Mouse (Mus musculus): ENCODE data around the gene Bivm.

Gene Bivm

DNA sequence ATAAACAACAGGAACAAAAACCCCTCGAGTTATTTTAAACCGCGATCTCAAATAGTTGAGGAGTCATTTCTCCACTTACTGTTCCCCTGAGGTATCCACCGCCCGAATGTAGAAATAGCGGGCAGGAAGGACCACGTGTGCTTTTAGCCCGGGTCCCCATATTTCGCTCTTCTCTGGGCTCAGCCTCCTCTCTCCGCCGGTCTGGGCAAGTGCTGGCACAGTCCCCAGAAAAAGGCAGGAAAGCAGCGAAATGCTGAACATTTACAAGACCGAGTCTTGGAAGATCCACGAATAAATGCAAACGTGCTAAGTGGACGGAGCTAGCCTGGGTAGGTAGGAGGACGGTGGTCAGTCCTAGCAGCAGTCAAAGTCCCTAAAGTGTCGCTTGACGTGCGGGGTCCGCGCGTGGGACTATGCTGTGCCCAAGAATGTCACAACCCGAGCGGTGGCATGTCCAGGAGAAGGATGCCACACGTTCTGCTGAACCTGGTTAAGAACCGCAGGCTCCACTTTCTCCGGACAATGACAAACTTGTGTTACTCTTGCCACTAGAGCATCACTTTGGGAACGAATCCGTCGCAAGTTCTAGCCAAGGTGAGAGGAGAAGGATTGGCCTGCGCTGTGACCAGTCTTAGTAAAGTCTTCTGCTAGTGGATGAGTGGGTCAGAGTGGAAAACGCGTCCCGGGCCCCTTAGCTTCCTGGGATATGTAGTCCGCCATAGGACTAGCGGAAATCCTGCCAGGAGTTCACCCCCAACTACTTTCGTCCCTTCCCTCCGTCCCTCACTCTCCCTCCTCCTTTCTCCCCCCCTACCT, at the start of gene Bivm, which contains the start of gene Kdelc1:
Gene Bivm, plus strand, starts transcription at position 719 of the 816 bp plus-strand sequence.
Gene Kdelc1, minus strand, starts transcription at position 570 of the 816 bp plus-strand sequence.
- in situ Hi-C loops (cut with MboI; ENCODE audit: low pct_unique_long_range_greater_than_20kb in 1 of 2, low sequenced_read_pairs in 2 of 2, unreplicated experiment in 1 of 2): loop anchor here in 1 of 2 experiments (25.0 kb wide), 1 partner anchor 1694 kb away; no protein-coding TSS in a partner anchor

DNA sequence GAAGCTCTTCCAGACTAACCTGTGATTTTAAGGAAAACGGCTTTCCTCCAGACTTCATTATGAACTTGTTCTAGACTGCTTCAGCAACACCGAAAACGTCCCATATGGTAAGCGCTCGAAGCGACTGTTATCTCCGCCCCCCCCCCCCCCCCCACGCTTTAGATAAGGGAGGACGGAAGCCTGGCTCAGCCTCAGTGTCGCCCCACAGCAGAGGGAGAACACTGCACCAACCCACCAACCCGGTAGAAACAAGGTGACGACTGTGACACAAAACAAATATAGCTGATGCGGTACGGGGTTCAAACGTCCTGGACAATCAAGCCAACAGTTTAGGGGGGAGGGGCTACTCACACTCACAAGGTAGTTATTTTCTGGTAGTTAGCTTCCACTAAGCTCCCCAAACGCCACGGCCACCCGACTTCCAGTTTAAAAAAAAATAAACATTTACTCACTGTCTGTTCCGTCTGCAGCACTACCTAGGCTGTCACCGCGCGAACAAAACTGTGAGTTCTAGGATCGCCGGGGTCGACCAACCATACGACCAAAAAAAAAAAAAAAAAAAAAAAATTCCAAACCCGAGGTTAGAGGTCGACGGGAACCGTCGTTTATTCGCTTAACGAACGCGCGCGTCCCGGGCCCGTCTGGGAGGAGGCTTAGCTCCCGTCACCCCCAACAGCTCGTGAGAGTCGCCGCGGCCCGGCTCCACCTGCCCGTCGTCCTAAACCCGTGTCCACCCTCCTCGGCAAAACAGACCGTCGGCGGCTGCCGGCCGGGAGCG, 17.1 kb upstream of the Bivm start:
- in situ Hi-C loops (cut with MboI; ENCODE audit: low pct_unique_long_range_greater_than_20kb in 1 of 2, low sequenced_read_pairs in 2 of 2, unreplicated experiment in 1 of 2): loop anchor here in 1 of 2 experiments (25.0 kb wide), 1 partner anchor 1711 kb away; no protein-coding TSS in a partner anchor

DNA sequence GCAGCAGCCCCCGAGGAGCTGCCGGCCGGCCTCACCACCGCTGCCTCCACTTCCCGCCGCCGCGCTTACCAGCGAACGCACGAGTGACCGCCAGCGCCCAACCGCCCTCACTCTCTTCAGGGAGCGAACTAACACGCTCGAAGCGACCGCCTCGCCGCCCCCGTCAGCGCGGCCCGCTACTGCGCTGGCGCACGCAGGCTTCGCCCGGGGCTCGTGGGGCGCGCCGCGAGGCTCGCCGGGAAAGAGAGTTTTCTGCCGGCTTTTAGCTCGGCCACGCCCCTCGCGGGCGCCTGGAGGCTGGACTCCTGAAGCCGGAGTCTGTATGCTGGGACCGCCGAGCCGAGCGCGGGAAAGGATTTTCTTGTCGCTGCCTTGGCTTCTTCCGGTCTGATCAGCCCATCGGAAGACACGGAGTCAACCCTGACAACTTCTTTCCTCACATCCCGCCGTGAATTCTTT, 16.5 kb upstream of the Bivm start, which contains the start of gene Tex30:
Gene Tex30, minus strand, starts transcription at position 183 of the 459 bp plus-strand sequence.
- in situ Hi-C loops (cut with MboI; ENCODE audit: low pct_unique_long_range_greater_than_20kb in 1 of 2, low sequenced_read_pairs in 2 of 2, unreplicated experiment in 1 of 2): loop anchor here in 1 of 2 experiments (25.0 kb wide), 1 partner anchor 1710 kb away; no protein-coding TSS in a partner anchor

DNA sequence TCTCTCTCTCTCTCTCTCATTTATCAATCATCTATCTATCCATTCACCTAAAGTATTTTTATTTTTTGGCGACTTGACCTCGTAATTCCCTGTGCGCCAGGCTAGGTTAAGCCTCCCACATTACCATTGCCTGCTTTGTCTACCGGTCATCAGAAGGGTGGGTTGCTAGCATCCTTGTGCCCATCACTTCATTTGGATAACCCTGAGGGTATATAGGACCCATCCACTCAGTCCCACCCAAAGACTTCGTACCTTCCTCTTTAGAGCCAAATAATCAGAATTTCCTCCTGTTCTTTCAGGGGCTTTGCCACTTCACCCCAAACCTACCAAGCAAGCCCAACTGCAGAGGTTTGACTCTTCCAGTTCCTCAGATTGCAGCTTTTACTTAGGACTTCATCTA, 15.8 kb upstream of the Bivm start:
- in situ Hi-C loops (cut with MboI; ENCODE audit: low pct_unique_long_range_greater_than_20kb in 1 of 2, low sequenced_read_pairs in 2 of 2, unreplicated experiment in 1 of 2): loop anchor here in 1 of 2 experiments (25.0 kb wide), 1 partner anchor 1709 kb away; no protein-coding TSS in a partner anchor

DNA sequence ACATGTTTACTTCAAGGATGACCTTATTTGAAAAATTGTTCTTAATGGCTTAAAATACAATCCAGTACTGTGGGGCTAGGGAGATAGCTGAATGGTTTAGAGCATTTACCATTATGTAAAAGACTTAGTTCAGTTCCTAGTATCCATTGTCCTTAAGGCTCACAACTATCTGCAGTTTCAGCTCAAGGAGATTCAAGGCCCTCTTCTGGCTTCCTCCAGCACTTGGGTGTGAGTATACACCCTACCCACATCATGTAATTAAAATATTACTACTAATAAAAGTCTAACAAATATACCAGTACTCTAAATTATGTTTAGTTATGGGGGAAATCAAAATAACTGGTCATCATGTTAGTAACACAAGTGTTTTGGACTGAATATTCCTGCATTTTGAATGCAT, 1.2 kb upstream of the Bivm start:
- in situ Hi-C loops (cut with MboI; ENCODE audit: low pct_unique_long_range_greater_than_20kb in 1 of 2, low sequenced_read_pairs in 2 of 2, unreplicated experiment in 1 of 2): loop anchor here in 1 of 2 experiments (25.0 kb wide), 1 partner anchor 1695 kb away; no protein-coding TSS in a partner anchor

DNA sequence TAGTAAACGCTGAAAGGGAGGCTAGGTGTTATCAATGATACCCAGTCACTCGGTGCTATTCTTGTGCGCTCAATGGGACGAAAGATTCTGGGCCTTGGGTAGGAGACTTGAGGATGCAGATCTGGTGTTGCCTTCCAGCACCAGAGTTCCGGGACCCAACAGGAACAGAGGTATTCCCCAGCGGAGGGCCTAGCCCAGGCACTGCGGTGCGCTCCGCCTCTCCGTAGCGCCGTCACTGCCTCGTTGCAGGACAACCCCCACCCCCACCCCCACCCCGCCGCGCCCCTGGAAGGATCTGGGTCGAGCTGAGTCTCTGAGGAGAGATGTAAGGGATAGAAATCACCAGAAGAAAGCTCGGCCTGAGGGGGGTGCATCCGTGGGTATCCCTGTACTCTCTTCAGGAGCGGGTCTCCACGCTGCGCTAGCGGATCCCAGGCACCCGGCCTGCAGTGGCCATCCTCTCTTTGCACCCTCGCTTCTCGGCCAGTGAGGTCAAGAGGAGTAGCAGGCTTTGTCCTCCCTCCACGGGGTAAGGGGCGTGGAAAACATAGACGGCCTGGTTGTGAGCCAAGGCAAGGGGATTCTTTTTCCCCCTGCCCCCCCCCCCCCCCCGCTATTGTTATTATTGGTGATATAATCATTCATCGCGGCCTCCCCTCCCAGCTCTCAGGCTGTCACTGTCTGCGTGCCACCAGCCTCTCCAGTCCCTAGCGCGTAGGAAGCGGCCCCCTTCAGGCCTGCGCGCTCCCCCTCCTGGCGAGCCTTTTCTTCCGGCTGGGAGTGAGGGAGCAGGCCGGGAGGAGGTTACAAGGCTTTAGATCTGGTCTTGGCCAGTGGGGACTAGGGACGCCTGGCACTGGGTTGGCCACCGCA, 680 bp downstream of the Bivm start:
- in situ Hi-C loops (cut with MboI; ENCODE audit: low pct_unique_long_range_greater_than_20kb in 1 of 2, low sequenced_read_pairs in 2 of 2, unreplicated experiment in 1 of 2): loop anchor here in 1 of 2 experiments (25.0 kb wide), 1 partner anchor 1693 kb away; no protein-coding TSS in a partner anchor

DNA sequence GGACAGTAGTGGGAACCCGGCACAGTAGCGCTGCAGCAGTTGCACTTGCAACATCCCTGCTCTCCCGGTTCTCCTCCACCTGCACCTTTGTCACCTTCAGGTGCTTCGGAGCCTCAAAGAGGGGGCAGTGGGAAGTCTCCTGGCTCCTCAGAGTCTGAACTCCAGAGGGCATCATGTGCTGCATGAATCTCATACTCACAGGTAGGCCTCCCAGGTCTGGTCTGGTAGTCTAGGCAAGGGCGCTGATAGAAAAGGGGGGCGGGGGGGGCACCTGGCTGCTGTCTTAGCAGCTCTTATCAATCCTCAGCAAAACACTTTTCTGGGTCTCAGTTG, 1.3 kb downstream of the Bivm start:
- in situ Hi-C loops (cut with MboI; ENCODE audit: low pct_unique_long_range_greater_than_20kb in 1 of 2, low sequenced_read_pairs in 2 of 2, unreplicated experiment in 1 of 2): loop anchor here in 1 of 2 experiments (25.0 kb wide), 1 partner anchor 1692 kb away; no protein-coding TSS in a partner anchor

DNA sequence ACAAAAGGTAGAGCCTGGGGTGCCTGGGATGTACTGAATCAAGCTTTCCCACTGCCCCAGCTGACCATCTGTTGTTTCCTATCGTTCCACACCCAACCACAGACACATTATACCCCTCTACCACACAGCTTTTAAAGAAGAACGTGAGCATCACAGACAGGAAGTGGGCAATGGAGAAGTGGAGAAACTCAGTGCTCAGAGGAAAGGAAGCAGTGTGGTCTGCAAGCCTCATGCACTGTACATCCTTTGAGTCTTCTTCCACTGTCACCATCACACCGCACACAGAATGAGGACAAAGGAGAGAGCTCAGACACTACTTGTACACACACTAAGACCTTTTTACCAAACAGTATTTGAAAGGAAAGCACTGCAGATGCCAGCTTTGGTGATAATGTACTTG, 3.5 kb downstream of the Bivm start:
- in situ Hi-C loops (cut with MboI; ENCODE audit: low pct_unique_long_range_greater_than_20kb in 1 of 2, low sequenced_read_pairs in 2 of 2, unreplicated experiment in 1 of 2): loop anchor here in 1 of 2 experiments (25.0 kb wide), 1 partner anchor 1690 kb away; no protein-coding TSS in a partner anchor

DNA sequence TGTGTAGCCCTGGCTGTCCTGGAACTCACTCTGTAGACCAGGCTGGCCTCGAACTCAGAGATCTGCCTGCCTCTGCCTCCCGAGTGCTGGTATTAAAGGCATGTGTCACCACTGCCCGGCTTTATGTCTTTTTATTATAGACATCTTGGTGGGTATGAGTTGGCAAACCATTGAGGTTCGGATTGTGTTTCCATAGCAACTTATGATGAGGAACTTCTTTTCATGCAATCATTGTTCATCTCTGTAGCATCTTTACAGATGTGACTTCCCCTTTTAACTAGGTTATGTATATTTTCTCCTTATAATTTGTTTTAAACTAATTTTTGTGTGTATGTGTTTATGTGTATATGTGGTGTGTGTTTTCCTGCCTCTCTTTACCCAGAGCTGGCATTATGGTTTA, 6.8 kb downstream of the Bivm start:
- in situ Hi-C loops (cut with MboI; ENCODE audit: low pct_unique_long_range_greater_than_20kb in 1 of 2, low sequenced_read_pairs in 2 of 2, unreplicated experiment in 1 of 2): no loop called here

DNA sequence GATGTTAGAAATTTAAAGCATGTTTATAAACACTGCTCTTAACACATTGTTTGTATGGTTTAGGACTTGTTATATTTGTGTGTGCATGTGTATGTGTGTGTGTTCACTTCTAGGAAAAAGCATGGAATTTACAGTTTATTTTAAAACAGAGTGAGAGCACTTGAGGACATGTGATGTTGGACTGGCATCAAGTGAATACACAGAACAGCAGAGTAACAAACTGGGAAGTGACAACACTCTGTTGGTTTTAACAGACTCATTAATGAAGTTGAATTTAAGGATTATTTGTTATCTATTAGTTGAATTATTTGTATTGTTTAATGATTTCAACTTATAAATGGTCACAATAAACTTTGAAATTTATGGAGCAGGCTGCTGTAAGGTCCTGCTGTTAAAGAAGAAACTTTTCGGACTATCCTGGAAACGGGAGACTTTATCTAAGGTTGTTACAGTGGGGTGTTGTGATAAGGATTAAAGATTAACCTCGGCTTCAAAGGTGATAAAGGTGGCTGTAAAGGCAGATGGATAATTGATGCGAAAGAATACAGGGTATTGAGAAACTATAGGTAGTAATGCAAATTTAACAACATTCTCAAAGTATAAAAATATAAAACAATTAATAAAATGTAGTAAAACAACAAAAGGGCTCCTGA, 11.3 kb downstream of the Bivm start:
- in situ Hi-C loops (cut with MboI; ENCODE audit: low pct_unique_long_range_greater_than_20kb in 1 of 2, low sequenced_read_pairs in 2 of 2, unreplicated experiment in 1 of 2): no loop called here

DNA sequence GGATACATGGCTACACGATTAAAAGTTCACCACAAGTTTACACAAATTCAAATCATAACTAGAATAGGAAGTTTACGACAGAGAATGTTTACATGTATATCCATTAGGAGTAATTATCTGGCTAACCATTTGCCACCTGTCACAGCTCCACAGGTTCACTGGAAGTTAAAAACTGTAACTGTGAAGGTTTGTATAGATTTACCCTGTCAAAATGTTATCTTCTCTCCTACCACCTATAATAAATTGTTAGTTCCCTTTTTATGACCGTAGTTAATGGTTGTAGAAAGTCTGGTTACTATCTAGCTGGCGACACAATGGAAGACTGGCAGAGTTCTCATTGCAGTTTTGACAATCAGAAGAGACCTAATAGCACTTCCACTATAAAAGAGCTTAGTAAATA, 21.5 kb downstream of the Bivm start:
- in situ Hi-C loops (cut with MboI; ENCODE audit: low pct_unique_long_range_greater_than_20kb in 1 of 2, low sequenced_read_pairs in 2 of 2, unreplicated experiment in 1 of 2): no loop called here

DNA sequence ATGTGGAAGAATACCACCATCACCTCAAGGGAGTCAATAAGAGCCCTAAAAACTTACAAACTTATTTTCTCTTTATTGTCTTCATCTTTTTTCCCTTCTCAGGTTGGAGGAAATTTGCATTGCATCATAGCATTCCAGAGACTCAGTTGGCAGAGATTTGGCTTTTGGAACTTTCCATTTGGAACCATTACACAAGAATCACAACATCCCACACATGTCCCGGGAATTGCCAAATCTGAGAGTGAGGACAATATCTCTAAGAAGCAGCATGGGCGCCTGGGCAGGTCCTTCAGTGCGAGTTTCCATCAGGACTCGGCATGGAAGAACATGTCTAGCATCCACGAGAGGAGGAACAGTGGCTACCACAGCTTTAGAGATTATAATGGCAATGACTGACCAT, 24.0 kb downstream of the Bivm start:
- in situ Hi-C loops (cut with MboI; ENCODE audit: low pct_unique_long_range_greater_than_20kb in 1 of 2, low sequenced_read_pairs in 2 of 2, unreplicated experiment in 1 of 2): no loop called here

DNA sequence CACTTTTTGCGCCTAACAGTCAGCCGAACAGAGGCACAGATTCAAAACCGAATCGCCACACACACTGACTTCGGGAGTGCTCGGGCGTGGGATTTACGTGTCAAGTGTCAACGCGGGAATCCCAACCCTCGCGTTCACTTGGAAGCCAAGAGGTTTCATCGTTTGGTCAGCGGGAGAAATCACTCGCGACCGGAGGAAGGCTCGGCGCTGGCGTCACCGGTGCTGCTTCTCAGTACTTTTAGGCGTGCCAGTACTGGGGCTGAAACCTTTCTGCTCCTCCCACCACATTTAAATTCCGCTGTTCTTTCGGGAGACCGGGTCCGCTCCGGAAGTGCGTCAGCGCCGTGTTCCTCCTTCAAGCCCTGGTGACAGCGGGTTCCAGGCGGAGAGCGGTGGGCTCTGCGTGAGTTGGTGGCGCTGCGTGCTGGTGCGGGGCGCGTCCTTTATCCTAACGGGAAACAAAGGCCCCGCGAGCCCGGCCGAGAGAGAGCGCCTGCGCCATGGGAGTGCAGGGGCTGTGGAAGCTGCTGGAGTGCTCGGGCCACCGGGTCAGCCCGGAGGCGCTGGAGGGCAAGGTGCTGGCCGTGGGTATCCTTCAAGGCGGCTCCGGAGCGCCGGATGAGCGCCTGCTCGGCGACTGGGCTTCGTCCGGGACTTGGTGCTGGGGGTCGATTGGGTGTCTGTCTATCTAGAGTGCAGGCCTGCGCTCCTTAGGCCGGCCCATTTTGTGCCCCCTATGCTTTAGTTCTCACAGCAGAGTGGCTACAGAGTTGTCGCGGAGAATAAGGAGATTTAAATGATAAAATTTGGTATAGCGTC, 29.0 kb downstream of the Bivm start, which contains the start of gene Ercc5:
Gene Ercc5, plus strand, starts transcription at position 182 of the 819 bp plus-strand sequence.
- in situ Hi-C loops (cut with MboI; ENCODE audit: low pct_unique_long_range_greater_than_20kb in 1 of 2, low sequenced_read_pairs in 2 of 2, unreplicated experiment in 1 of 2): no loop called here

DNA sequence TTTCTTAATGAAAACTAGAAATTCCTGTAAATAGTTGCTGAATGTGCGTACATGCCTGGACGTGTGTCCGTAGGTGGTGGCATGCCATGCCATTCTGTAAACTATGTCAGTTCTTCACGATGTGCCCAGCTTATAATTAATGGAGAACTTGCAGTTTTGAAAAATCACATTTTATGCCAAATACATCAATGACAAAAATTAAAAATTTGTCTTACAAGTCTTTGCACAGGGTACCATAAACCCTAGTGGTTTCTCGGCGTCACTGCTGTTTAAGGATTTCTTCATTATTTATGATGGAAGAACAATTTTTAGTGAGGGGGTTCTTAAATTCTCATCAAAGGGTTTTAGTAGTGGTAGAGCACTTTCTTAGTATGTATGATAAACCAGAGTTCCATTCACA, 29.9 kb downstream of the Bivm start:
- in situ Hi-C loops (cut with MboI; ENCODE audit: low pct_unique_long_range_greater_than_20kb in 1 of 2, low sequenced_read_pairs in 2 of 2, unreplicated experiment in 1 of 2): no loop called here

DNA sequence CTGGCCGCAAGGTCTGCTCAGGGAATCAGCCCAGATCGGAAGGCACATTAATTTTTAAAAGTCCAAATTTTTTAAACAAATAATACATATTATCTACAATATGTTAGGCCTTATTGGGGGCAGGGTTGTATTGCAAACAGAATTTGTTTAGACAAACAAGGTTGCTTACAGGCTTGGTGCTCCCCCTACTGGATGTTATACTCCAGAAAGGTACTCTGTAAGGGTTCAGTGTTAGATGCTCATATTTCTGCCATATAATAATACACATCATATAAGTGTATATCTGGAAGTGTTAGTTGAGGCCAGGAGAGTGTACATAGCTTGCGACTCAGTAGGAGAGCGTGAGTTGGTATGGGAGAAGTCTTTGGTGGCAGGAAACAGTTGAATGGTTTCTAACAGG, 36.5 kb downstream of the Bivm start:
- in situ Hi-C loops (cut with MboI; ENCODE audit: low pct_unique_long_range_greater_than_20kb in 1 of 2, low sequenced_read_pairs in 2 of 2, unreplicated experiment in 1 of 2): no loop called here

DNA sequence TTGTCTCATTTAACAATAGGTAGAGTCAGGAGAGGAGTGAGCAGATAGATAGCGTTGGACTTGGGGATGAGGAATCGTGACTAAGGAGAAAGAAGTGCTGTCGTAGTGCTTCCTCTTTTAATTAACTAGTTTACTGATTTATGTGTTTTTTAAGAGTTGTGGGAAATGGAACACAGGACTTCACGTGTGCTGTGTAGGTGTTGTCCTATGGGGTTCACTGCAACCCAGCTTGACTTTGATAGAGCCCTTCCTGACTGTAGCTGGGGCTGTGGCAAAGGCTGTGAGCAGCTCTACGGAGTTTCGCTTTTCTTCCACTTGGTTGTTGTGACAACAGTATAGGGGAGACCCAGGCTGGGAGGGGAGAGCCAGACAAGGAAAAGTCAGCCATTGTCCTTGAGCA, 39.6 kb downstream of the Bivm start:
- in situ Hi-C loops (cut with MboI; ENCODE audit: low pct_unique_long_range_greater_than_20kb in 1 of 2, low sequenced_read_pairs in 2 of 2, unreplicated experiment in 1 of 2): no loop called here

DNA sequence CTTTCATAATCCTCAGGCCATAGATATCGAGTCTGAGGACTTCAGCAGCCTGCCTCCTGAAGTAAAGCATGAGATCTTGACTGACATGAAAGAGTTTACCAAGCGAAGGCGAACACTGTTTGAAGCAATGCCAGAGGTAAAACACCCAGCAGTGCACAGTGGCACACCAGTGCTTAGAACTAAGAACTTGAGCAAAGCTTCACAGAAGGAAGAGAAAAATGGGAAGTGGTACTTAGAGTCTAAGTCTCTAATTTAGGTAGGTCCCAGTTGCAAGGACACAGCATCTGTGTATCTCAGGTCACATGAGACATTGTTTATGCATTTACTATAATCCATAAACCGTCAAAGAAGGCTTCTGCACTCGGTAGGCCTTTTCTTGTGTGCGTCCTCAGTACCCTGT, 43.1 kb downstream of the Bivm start:
- in situ Hi-C loops (cut with MboI; ENCODE audit: low pct_unique_long_range_greater_than_20kb in 1 of 2, low sequenced_read_pairs in 2 of 2, unreplicated experiment in 1 of 2): no loop called here

Measured in mouse embryonic stem cell (cell line).